Mouse (Mus musculus): ENCODE measurements around the gene Kif15.

DNA sequence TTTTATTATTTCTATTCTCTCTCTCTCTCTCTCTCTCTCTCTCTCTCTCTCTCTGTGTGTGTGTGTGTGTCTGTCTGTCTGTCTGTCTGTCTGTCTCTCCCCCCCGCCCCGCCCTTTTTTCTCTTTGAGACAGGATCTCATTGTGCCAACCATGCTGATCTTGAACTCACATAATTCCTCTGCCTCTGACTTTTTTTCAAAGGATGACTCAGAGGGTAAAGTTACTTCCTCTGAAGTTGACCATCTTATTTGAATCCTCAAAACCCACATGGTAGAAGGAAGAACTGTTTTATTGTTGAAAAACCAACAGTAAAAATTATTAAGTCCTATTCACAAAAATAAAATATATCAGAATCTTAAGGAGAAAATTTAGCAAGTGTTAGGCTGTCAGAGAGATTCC, 53.9 kb downstream of the Kif15 start:
- TF ChIP-seq CTCF (IDR thresholded peaks at IDR 0.05; ENCODE audit: low read depth, low read length): no peak
- TF ChIP-seq POLR2A (IDR thresholded peaks at IDR 0.05; ENCODE audit: insufficient read depth, low read length): no peak

All from ES-Bruce4 (cell line).